Mouse (Mus musculus): ENCODE data around the gene Chmp2a.

DNA sequence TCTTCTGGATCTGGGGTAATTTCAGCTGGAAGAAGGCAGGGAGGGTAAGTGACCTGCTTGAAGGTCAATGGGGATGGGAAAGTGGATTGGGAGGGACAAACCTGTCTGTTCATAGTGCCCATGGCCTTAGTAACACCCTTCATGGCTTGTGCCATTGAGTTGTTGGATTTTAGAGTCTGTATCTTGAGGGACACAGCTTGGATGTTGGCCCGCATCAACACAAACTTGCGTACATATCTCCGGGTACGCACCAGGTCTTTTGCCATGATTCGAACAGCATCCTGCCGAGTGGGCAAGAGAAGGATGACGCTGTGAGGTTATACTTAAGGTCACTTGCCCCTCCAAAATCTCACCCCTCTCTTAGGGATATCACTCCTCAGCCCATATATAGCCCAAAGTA, 2.1 kb downstream of the Chmp2a start:
- no peak for TF ChIP-seq POLR2A (IDR thresholded peaks at IDR 0.05; ENCODE audit: borderline replicate concordance, control insufficient read depth, low read depth, low read length)
- no peak for TF ChIP-seq CTCF (IDR thresholded peaks at IDR 0.05; ENCODE audit: control insufficient read depth, insufficient read depth, low read length)

All from bone marrow, adult 2 months (tissue).